Mouse (Mus musculus): ENCODE data around the gene Gm10197. TPM values are rescaled to one million over a fixed set of nuclear protein-coding genes. Genes with fewer than 3 reads are reported as not detected.
A peak's percentile ranks its signal among the peaks of the same experiment; 100 is the strongest.
"Not testable (repeated sequence)": the region's sequence is repeated elsewhere in the genome, so short reads cannot be mapped to it uniquely, and the experiment has no call there.

Gene Gm10197
- polyA plus RNA-seq, 1 experiment from 2014 or later = not detected

GRCm38 (mm10) chr19:53397451-53398233 is 26.1 kb upstream of the Gm10197 start:
- no peak for ATAC-seq (ENCODE audit: low read depth)
- no peak overlapping the region for H3K4me2 ChIP-seq (ENCODE audit: low read depth, low read length)
- 74% methylated on average over 12 of the region's 12 CpGs for WGBS
- H3K27me3 ChIP-seq (ENCODE audit: control insufficient read depth, insufficient read depth, low read depth, low read length) = no peaks in the 10 kb centered on the region
- H3K27ac ChIP-seq (ENCODE audit: low read length) = no peak overlapping the region
- no peaks in the 10 kb centered on the region for H3K9me3 ChIP-seq (ENCODE audit: control insufficient read depth, low read length)
- no peak overlapping the region for H3K9ac ChIP-seq (ENCODE audit: low read length)
- no peaks in the 10 kb centered on the region for H3K36me3 ChIP-seq (ENCODE audit: control insufficient read depth, insufficient read depth, low read length)
- no peak overlapping the region for H3K4me3 ChIP-seq (ENCODE audit: low read length)
- no peaks in the 10 kb centered on the region for H3K4me1 ChIP-seq (replicated peaks; ENCODE audit: control insufficient read depth, insufficient read depth, low read length)

GRCm38 (mm10) chr19:53395805-53396204 is 24.2 kb upstream of the Gm10197 start:
- H3K9me3 ChIP-seq (ENCODE audit: control insufficient read depth, low read length); H3K4me3 ChIP-seq (ENCODE audit: low read length); H3K27ac ChIP-seq (ENCODE audit: low read length); H3K27me3 ChIP-seq (ENCODE audit: control insufficient read depth, insufficient read depth, low read depth, low read length); H3K4me1 ChIP-seq (replicated peaks; ENCODE audit: control insufficient read depth, insufficient read depth, low read length); ATAC-seq (ENCODE audit: low read depth); H3K36me3 ChIP-seq (ENCODE audit: control insufficient read depth, insufficient read depth, low read length); H3K9ac ChIP-seq (ENCODE audit: low read length); H3K4me2 ChIP-seq (ENCODE audit: low read depth, low read length): not testable (repeated sequence)
- WGBS = 64% methylated on average over 5 of the region's 5 CpGs

GRCm38 (mm10) chr19:53394956-53395355 is 23.4 kb upstream of the Gm10197 start:
- not testable (repeated sequence) for ATAC-seq (ENCODE audit: low read depth); H3K9ac ChIP-seq (ENCODE audit: low read length); H3K36me3 ChIP-seq (ENCODE audit: control insufficient read depth, insufficient read depth, low read length); H3K27ac ChIP-seq (ENCODE audit: low read length); H3K9me3 ChIP-seq (ENCODE audit: control insufficient read depth, low read length); H3K4me1 ChIP-seq (replicated peaks; ENCODE audit: control insufficient read depth, insufficient read depth, low read length); H3K4me3 ChIP-seq (ENCODE audit: low read length); H3K27me3 ChIP-seq (ENCODE audit: control insufficient read depth, insufficient read depth, low read depth, low read length); H3K4me2 ChIP-seq (ENCODE audit: low read depth, low read length)
- WGBS = 67% methylated on average over 3 of the region's 3 CpGs

- H3K27ac ChIP-seq (ENCODE audit: low read length) = no peak overlapping the region
- no peak overlapping the region for H3K9ac ChIP-seq (ENCODE audit: low read length)
- 7% methylated on average over 7 of the region's 7 CpGs for WGBS
- peaks cover 9% of the 10 kb centered on the region for H3K4me1 ChIP-seq (replicated peaks; ENCODE audit: control insufficient read depth, insufficient read depth, low read length)
- no peaks in the 10 kb centered on the region for H3K9me3 ChIP-seq (ENCODE audit: control insufficient read depth, low read length)
- no peaks in the 10 kb centered on the region for H3K27me3 ChIP-seq (ENCODE audit: control insufficient read depth, insufficient read depth, low read depth, low read length)
- H3K4me2 ChIP-seq (ENCODE audit: low read depth, low read length) = no peak overlapping the region
- no peaks in the 10 kb centered on the region for H3K36me3 ChIP-seq (ENCODE audit: control insufficient read depth, insufficient read depth, low read length)
- ATAC-seq (ENCODE audit: low read depth) = no peak
- H3K4me3 ChIP-seq (ENCODE audit: low read length) = no peak overlapping the region
Measured at GRCm38 (mm10) chr19:53394552-53394951, 23.0 kb upstream of the Gm10197 start.

- H3K27ac ChIP-seq (ENCODE audit: low read length) = no peak overlapping the region
- H3K4me2 ChIP-seq (ENCODE audit: low read depth, low read length) = no peak overlapping the region
- H3K9me3 ChIP-seq (ENCODE audit: control insufficient read depth, low read length) = no peaks in the 10 kb centered on the region
- H3K9ac ChIP-seq (ENCODE audit: low read length) = no peak overlapping the region
- no peaks in the 10 kb centered on the region for H3K27me3 ChIP-seq (ENCODE audit: control insufficient read depth, insufficient read depth, low read depth, low read length)
- peaks cover 14% of the 10 kb centered on the region for H3K4me1 ChIP-seq (replicated peaks; ENCODE audit: control insufficient read depth, insufficient read depth, low read length)
- H3K36me3 ChIP-seq (ENCODE audit: control insufficient read depth, insufficient read depth, low read length) = no peaks in the 10 kb centered on the region
- no peak for ATAC-seq (ENCODE audit: low read depth)
- no peak overlapping the region for H3K4me3 ChIP-seq (ENCODE audit: low read length)
Measured at GRCm38 (mm10) chr19:53393646-53394045, 22.1 kb upstream of the Gm10197 start.

- H3K4me2 ChIP-seq (ENCODE audit: low read depth, low read length) = no peak overlapping the region
- WGBS = 53% methylated on average over 8 of the region's 8 CpGs
- no peaks in the 10 kb centered on the region for H3K27me3 ChIP-seq (ENCODE audit: control insufficient read depth, insufficient read depth, low read depth, low read length)
- H3K4me3 ChIP-seq (ENCODE audit: low read length) = no peak overlapping the region
- no peak overlapping the region for H3K27ac ChIP-seq (ENCODE audit: low read length)
- peaks cover 7% of the 10 kb centered on the region for H3K36me3 ChIP-seq (ENCODE audit: control insufficient read depth, insufficient read depth, low read length)
- no peaks in the 10 kb centered on the region for H3K9me3 ChIP-seq (ENCODE audit: control insufficient read depth, low read length)
- H3K4me1 ChIP-seq (replicated peaks; ENCODE audit: control insufficient read depth, insufficient read depth, low read length) = peaks cover 14% of the 10 kb centered on the region
- no peak for ATAC-seq (ENCODE audit: low read depth)
- no peak overlapping the region for H3K9ac ChIP-seq (ENCODE audit: low read length)
Measured at GRCm38 (mm10) chr19:53392781-53393343, 21.3 kb upstream of the Gm10197 start.

- H3K27ac ChIP-seq (ENCODE audit: low read length) = no peak overlapping the region
- ATAC-seq (ENCODE audit: low read depth) = no peak
- peak overlapping the region; percentile 85; the same call in 1 of the 2 replicates for H3K9ac ChIP-seq (ENCODE audit: low read length)
- H3K36me3 ChIP-seq (ENCODE audit: control insufficient read depth, insufficient read depth, low read length) = peaks cover 13% of the 10 kb centered on the region
- no peak overlapping the region for H3K4me3 ChIP-seq (ENCODE audit: low read length)
- H3K9me3 ChIP-seq (ENCODE audit: control insufficient read depth, low read length) = no peaks in the 10 kb centered on the region
- H3K27me3 ChIP-seq (ENCODE audit: control insufficient read depth, insufficient read depth, low read depth, low read length) = no peaks in the 10 kb centered on the region
- WGBS = 83% methylated on average over 5 of the region's 5 CpGs
- H3K4me2 ChIP-seq (ENCODE audit: low read depth, low read length) = peak overlapping the region; percentile 91; the same call in 1 of the 2 replicates
- peaks cover 14% of the 10 kb centered on the region for H3K4me1 ChIP-seq (replicated peaks; ENCODE audit: control insufficient read depth, insufficient read depth, low read length)
Measured at GRCm38 (mm10) chr19:53391787-53392186, 20.2 kb upstream of the Gm10197 start.

- Histone ChIP-seq H3K4me1 (replicated peaks; ENCODE audit: control insufficient read depth, insufficient read depth, low read length) (peaks cover 14% of the 10 kb centered on the region), H3K4me3 (ENCODE audit: low read length) (peak overlapping the region; percentile 84), H3K27ac (ENCODE audit: low read length) (0 out of 2 replicates have a peak overlapping the region, but pooled peaks have one; percentile 82), H3K36me3 (ENCODE audit: control insufficient read depth, insufficient read depth, low read length) (peaks cover 13% of the 10 kb centered on the region), H3K4me2 (ENCODE audit: low read depth, low read length) (peak overlapping the region; percentile 91), H3K27me3 (ENCODE audit: control insufficient read depth, insufficient read depth, low read depth, low read length) (no peaks in the 10 kb centered on the region), H3K9me3 (ENCODE audit: control insufficient read depth, low read length) (no peaks in the 10 kb centered on the region), H3K9ac (ENCODE audit: low read length) (peak overlapping the region; percentile 85)
- 39% methylated on average over 8 of the region's 8 CpGs for WGBS
- no peak for ATAC-seq (ENCODE audit: low read depth)
Measured at GRCm38 (mm10) chr19:53391386-53391785, 19.8 kb upstream of the Gm10197 start.

GRCm38 (mm10) chr19:53390495-53391007 is 19.0 kb upstream of the Gm10197 start, which contains the start of gene Smndc1:
TSS of gene Smndc1 (minus strand) at chr19:53390578.
- under 1% methylated on average over 48 of the region's 48 CpGs for WGBS
- Histone ChIP-seq H3K36me3 (ENCODE audit: control insufficient read depth, insufficient read depth, low read length) (peaks cover 17% of the 10 kb centered on the region), H3K4me2 (ENCODE audit: low read depth, low read length) (peak within 1 kb of the TSS; percentile 91), H3K27me3 (ENCODE audit: control insufficient read depth, insufficient read depth, low read depth, low read length) (no peaks in the 10 kb centered on the region), H3K4me1 (replicated peaks; ENCODE audit: control insufficient read depth, insufficient read depth, low read length) (peaks cover 14% of the 10 kb centered on the region), H3K4me3 (ENCODE audit: low read length) (peak within 1 kb of the TSS; percentile 84), H3K9ac (ENCODE audit: low read length) (peak within 1 kb of the TSS; percentile 95), H3K9me3 (ENCODE audit: control insufficient read depth, low read length) (no peaks in the 10 kb centered on the region), H3K27ac (ENCODE audit: low read length) (peak within 1 kb of the TSS; percentile 98)
- ATAC-seq (ENCODE audit: low read depth) = peak; percentile 98

All from lung, embryonic 16.5 days (tissue).